Mouse (Mus musculus): ENCODE data around the gene Arl6ip5.

DNA sequence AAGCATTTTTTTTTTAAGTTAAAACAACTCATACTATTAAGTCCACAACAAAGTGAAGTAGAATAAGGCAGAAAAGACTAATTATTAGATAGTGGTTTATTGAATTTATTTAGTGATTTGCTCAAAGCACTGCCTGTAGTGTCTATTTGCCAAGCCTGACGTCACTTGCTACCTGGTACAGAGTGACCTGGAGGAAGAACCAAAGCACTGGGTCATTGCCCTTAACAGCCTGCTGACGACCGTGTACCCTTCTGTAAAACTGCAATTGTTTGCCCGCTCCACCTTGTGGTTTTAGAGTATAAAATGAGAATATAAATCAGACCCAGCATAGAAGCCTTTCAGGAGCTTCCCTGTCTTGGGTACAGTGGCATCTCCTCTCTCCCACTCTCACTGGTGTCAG is 51.7 kb downstream of the Arl6ip5 start:
- TF ChIP-seq CTCF (IDR thresholded peaks at IDR 0.05; ENCODE audit: low read depth, low read length), result no peak
- TF ChIP-seq POLR2A (IDR thresholded peaks at IDR 0.05; ENCODE audit: extremely low read depth, insufficient read depth, low read length), result no peak
